Mouse (Mus musculus): Measurements from ENCODE around the gene Caskin1. TPM values are rescaled to one million over a fixed set of nuclear protein-coding genes. Genes with fewer than 3 reads are reported as not detected.

Caskin1 gene
- polyA plus RNA-seq, 1 experiment from 2014 or later: 5.2 TPM

- Histone ChIP-seq H3K27ac (peak overlapping the region; percentile 79), H3K4me2 (replicated peaks) (peak overlapping the region; percentile 79), H3K4me1 (peaks cover 74% of the 10 kb centered on the region)
These were observed 40.6 kb downstream of the Caskin1 start for GRCm38 (mm10) chr17:24529007-24529451.

GRCm38 (mm10) chr17:24529883-24530282 is 41.5 kb downstream of the Caskin1 start:
- H3K27ac ChIP-seq: peak overlapping the region; percentile 79
- H3K9ac ChIP-seq: peak overlapping the region; percentile 80
- peak overlapping the region; percentile 79 for H3K4me2 ChIP-seq (replicated peaks)
- ATAC-seq (ENCODE audit: low FRiP score, low read depth): no peak
- no peaks in the 10 kb centered on the region for H3K27me3 ChIP-seq
- H3K9me3 ChIP-seq: no peaks in the 10 kb centered on the region
- peak overlapping the region; percentile 88 for H3K4me3 ChIP-seq
- 28% methylated on average over 5 of the region's 5 CpGs for WGBS
- H3K36me3 ChIP-seq: peaks cover 24% of the 10 kb centered on the region
- H3K4me1 ChIP-seq: peaks cover 71% of the 10 kb centered on the region

More at GRCm38 (mm10) chr17:24529007-24529451, 40.6 kb downstream of the Caskin1 start:
- Histone ChIP-seq H3K27me3 (no peaks in the 10 kb centered on the region), H3K9ac (peak overlapping the region; percentile 80), H3K4me3 (peak overlapping the region; percentile 88), H3K36me3 (peaks cover 24% of the 10 kb centered on the region), H3K9me3 (no peaks in the 10 kb centered on the region)
- under 1% methylated on average over 4 of the region's 4 CpGs for WGBS
- no peak for ATAC-seq (ENCODE audit: low FRiP score, low read depth)

GRCm38 (mm10) chr17:24530361-24531050 is 42.1 kb downstream of the Caskin1 start:
- Histone ChIP-seq H3K9ac (peak overlapping the region; percentile 80), H3K9me3 (no peaks in the 10 kb centered on the region), H3K27ac (no peak overlapping the region), H3K27me3 (no peaks in the 10 kb centered on the region), H3K4me2 (replicated peaks) (peak overlapping the region; percentile 79), H3K4me1 (peaks cover 65% of the 10 kb centered on the region), H3K4me3 (peak overlapping the region; percentile 88), H3K36me3 (peaks cover 20% of the 10 kb centered on the region)
- WGBS: 31% methylated on average over 8 of the region's 8 CpGs
- ATAC-seq (ENCODE audit: low FRiP score, low read depth): no peak

- no peaks in the 10 kb centered on the region for H3K9me3 ChIP-seq
- ATAC-seq (ENCODE audit: low FRiP score, low read depth): no peak
- H3K4me3 ChIP-seq: no peak overlapping the region
- H3K27me3 ChIP-seq: no peaks in the 10 kb centered on the region
- peaks cover 20% of the 10 kb centered on the region for H3K36me3 ChIP-seq
- peaks cover 61% of the 10 kb centered on the region for H3K4me1 ChIP-seq
- 48% methylated on average over 3 of the region's 3 CpGs for WGBS
- H3K4me2 ChIP-seq (replicated peaks): peak overlapping the region; percentile 79
- H3K9ac ChIP-seq: peak overlapping the region; percentile 80; the same call in 1 of the 2 replicates
- H3K27ac ChIP-seq: no peak overlapping the region
These were observed 42.7 kb downstream of the Caskin1 start for GRCm38 (mm10) chr17:24531064-24531463.

GRCm38 (mm10) chr17:24532045-24532444 is 43.6 kb downstream of the Caskin1 start:
- H3K36me3 ChIP-seq: peaks cover 20% of the 10 kb centered on the region
- H3K9ac ChIP-seq: peak overlapping the region; percentile 67; the same call in 1 of the 2 replicates
- H3K4me2 ChIP-seq (replicated peaks): no peak overlapping the region
- H3K9me3 ChIP-seq: no peaks in the 10 kb centered on the region
- H3K4me3 ChIP-seq: no peak overlapping the region
- 70% methylated on average over 7 of the region's 7 CpGs for WGBS
- H3K4me1 ChIP-seq: peaks cover 57% of the 10 kb centered on the region
- no peak overlapping the region for H3K27ac ChIP-seq
- no peaks in the 10 kb centered on the region for H3K27me3 ChIP-seq
- no peak for ATAC-seq (ENCODE audit: low FRiP score, low read depth)

- no peaks in the 10 kb centered on the region for H3K27me3 ChIP-seq
- H3K9me3 ChIP-seq: no peaks in the 10 kb centered on the region
- H3K4me2 ChIP-seq (replicated peaks): peak overlapping the region; percentile 74
- ATAC-seq (ENCODE audit: low FRiP score, low read depth): peak; percentile 57
- peak overlapping the region; percentile 43 for H3K4me3 ChIP-seq
- peaks cover 20% of the 10 kb centered on the region for H3K36me3 ChIP-seq
- 8% methylated on average over 53 of the region's 53 CpGs for WGBS
- H3K9ac ChIP-seq: peak overlapping the region; percentile 67
- peaks cover 68% of the 10 kb centered on the region for H3K4me1 ChIP-seq
- H3K27ac ChIP-seq: no peak overlapping the region
These were observed 44.9 kb downstream of the Caskin1 start for GRCm38 (mm10) chr17:24533099-24533992.

GRCm38 (mm10) chr17:24534160-24534718 is 45.8 kb downstream of the Caskin1 start, which contains the start of gene Rab26:
TSS of gene Rab26 (minus strand) at chr17:24534210.
- Histone ChIP-seq H3K4me1 (peaks cover 63% of the 10 kb centered on the region), H3K27me3 (no peaks in the 10 kb centered on the region), H3K4me3 (peak within 1 kb of the TSS; percentile 43), H3K4me2 (replicated peaks) (peak within 1 kb of the TSS; percentile 74), H3K9me3 (no peaks in the 10 kb centered on the region), H3K9ac (peak within 1 kb of the TSS; percentile 67), H3K36me3 (peaks cover 18% of the 10 kb centered on the region), H3K27ac (no peak within 1 kb of the TSS)
- WGBS: 93% methylated on average over 8 of the region's 8 CpGs
- ATAC-seq (ENCODE audit: low FRiP score, low read depth): no peak

GRCm38 (mm10) chr17:24535300-24535699 is 46.9 kb downstream of the Caskin1 start:
- no peak for ATAC-seq (ENCODE audit: low FRiP score, low read depth)
- Histone ChIP-seq H3K4me2 (replicated peaks) (no peak overlapping the region), H3K9ac (peak overlapping the region; percentile 13; the same call in 1 of the 2 replicates), H3K27me3 (no peaks in the 10 kb centered on the region), H3K4me3 (no peak overlapping the region), H3K9me3 (no peaks in the 10 kb centered on the region), H3K27ac (no peak overlapping the region), H3K36me3 (peaks cover 7% of the 10 kb centered on the region), H3K4me1 (peaks cover 52% of the 10 kb centered on the region)
- WGBS: 38% methylated on average over 5 of the region's 5 CpGs

GRCm38 (mm10) chr17:24537536-24537935 is 49.1 kb downstream of the Caskin1 start:
- Histone ChIP-seq H3K4me3 (no peak overlapping the region), H3K36me3 (no peaks in the 10 kb centered on the region), H3K27me3 (no peaks in the 10 kb centered on the region), H3K4me1 (peaks cover 30% of the 10 kb centered on the region), H3K4me2 (replicated peaks) (no peak overlapping the region), H3K27ac (peak overlapping the region; percentile 67), H3K9ac (peak overlapping the region; percentile 4; the same call in 1 of the 2 replicates), H3K9me3 (no peaks in the 10 kb centered on the region)
- 33% methylated on average over 3 of the region's 3 CpGs for WGBS
- no peak for ATAC-seq (ENCODE audit: low FRiP score, low read depth)

GRCm38 (mm10) chr17:24538950-24539349 is 50.5 kb downstream of the Caskin1 start:
- ATAC-seq (ENCODE audit: low FRiP score, low read depth): no peak
- H3K4me2 ChIP-seq (replicated peaks): no peak overlapping the region
- H3K9ac ChIP-seq: no peak overlapping the region
- no peak overlapping the region for H3K27ac ChIP-seq
- H3K4me1 ChIP-seq: peaks cover 18% of the 10 kb centered on the region
- no peak overlapping the region for H3K4me3 ChIP-seq
- no peaks in the 10 kb centered on the region for H3K9me3 ChIP-seq
- no peaks in the 10 kb centered on the region for H3K27me3 ChIP-seq
- 67% methylated on average over 8 of the region's 8 CpGs for WGBS
- H3K36me3 ChIP-seq: no peaks in the 10 kb centered on the region

- Histone ChIP-seq H3K27ac (no peak overlapping the region), H3K4me1 (peaks cover 18% of the 10 kb centered on the region), H3K4me2 (replicated peaks) (no peak overlapping the region), H3K36me3 (no peaks in the 10 kb centered on the region), H3K9ac (no peak overlapping the region), H3K27me3 (peaks cover 6% of the 10 kb centered on the region; the same call in 1 of the 2 replicates), H3K9me3 (no peaks in the 10 kb centered on the region), H3K4me3 (no peak overlapping the region)
- ATAC-seq (ENCODE audit: low FRiP score, low read depth): no peak
- WGBS: 10% methylated on average over 3 of the region's 3 CpGs
These were observed 52.0 kb downstream of the Caskin1 start for GRCm38 (mm10) chr17:24540375-24540774.

All from limb, embryonic 13.5 days (tissue).